Mouse (Mus musculus): ENCODE results near the gene Tmcc3. TPM values are rescaled to one million over a fixed set of nuclear protein-coding genes. Genes with fewer than 3 reads are reported as not detected.

Gene Tmcc3
- polyA plus RNA-seq, 1 experiment, result 20.7 TPM

DNA sequence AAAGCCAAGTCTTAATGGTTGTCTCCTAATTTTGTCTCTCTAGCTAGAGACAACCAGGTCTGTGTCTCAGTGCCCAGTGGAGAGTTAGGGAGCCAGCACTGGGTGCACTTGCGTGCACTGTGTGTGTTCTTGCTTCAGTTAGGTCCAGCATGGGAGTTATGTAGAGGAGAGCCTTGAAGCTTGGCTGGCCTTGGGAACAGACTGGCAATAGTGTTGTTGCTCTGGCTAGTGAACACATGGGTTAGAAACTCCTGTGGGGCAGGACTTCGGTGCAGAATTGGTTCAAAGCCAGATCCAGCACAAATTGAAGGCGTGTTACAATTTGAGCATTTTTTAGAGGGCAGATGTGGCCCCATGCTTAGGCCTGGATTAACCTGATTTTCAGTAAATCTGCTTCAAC lies 179.3 kb downstream of the Tmcc3 start:
- Histone ChIP-seq H3K4me1 (replicated peaks; ENCODE audit: control insufficient read depth, insufficient read depth, low read length) (no peaks in the 10 kb centered on the region), H3K27me3 (ENCODE audit: control insufficient read depth, insufficient read depth, low read length) (no peaks in the 10 kb centered on the region), H3K4me3 (ENCODE audit: control insufficient read depth, insufficient read depth, low read length) (no peak overlapping the region), H3K27ac (ENCODE audit: control insufficient read depth, insufficient read depth, low read length) (no peak overlapping the region), H3K36me3 (ENCODE audit: control insufficient read depth, insufficient read depth, low read length) (no peaks in the 10 kb centered on the region)
- TF ChIP-seq POLR2A (IDR thresholded peaks at IDR 0.05; ENCODE audit: control insufficient read depth, extremely low read depth, insufficient read depth, low read length, poor library complexity) (no peak), CTCF (IDR thresholded peaks at IDR 0.05; ENCODE audit: borderline replicate concordance, control insufficient read depth, extremely low read depth, insufficient read depth, low read length, poor library complexity) (no peak)
- WGBS, result 90% methylated on average over 3 of the region's 3 CpGs
- DNase-seq, result no peak

DNA sequence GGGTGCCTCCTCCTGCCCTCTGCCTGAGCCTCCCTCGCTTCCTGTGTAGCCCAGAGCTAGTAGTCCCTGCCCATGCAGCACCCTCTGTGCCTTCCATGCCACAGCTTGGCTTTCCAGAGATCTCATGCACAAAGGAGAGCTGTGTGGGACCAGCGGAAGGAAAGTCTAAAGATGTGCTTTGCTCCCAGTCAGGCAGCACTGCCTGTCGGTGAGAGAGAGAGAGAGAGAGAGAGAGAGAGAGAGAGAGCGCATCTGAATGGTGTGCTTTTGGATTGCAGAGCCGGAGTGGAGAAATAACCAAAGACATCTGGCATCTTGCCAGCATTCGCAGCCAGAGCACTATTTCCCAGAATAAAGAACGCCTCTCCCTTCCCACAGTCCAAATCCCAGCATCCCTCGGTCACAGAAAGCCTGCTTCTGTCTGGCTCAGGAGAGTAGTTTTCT lies 182.7 kb downstream of the Tmcc3 start:
- no peak overlapping the region for H3K4me3 ChIP-seq (ENCODE audit: control insufficient read depth, insufficient read depth, low read length)
- H3K27ac ChIP-seq (ENCODE audit: control insufficient read depth, insufficient read depth, low read length), result no peak overlapping the region
- WGBS, result 76% methylated on average over 8 of the region's 8 CpGs

DNA sequence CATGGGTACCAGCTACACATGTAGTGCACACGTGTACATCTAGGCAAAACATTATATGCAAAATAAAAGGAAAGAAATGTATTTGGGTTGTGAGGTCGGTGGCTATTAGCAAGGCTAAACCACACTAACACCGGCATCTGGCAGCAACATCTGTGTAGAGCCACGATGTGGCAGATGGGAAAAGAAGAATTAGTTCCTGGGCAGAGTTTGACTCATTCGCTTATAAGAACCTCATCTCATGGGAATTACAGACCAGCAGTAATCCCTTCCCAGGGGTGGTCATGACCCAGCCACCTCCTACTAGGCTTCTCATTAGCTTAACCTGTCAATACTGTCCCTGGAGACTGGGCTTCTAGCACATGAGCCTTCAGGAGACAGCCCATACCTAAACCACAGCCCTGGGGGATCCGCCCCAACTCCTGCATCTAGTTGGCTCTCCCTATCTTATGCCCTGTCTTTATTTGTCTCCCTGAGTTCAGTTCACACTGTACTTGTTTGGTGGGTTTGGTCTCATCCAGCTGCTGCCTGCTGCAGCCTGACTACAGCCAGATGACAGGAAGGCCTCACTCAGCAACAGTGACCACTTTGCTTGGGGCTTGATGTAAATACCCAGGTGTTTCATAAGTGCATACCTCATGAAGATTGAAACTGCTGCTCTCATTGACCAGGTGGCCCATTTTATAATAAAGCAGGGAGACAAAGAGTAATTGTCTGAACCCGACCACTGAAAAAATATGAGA lies 183.9 kb downstream of the Tmcc3 start:
- H3K4me3 ChIP-seq (ENCODE audit: control insufficient read depth, insufficient read depth, low read length), result no peak overlapping the region
- H3K36me3 ChIP-seq (ENCODE audit: control insufficient read depth, insufficient read depth, low read length), result no peaks in the 10 kb centered on the region
- no peaks in the 10 kb centered on the region for H3K27me3 ChIP-seq (ENCODE audit: control insufficient read depth, insufficient read depth, low read length)
- TF ChIP-seq POLR2A (IDR thresholded peaks at IDR 0.05; ENCODE audit: control insufficient read depth, extremely low read depth, insufficient read depth, low read length, poor library complexity) (no peak), CTCF (IDR thresholded peaks at IDR 0.05; ENCODE audit: borderline replicate concordance, control insufficient read depth, extremely low read depth, insufficient read depth, low read length, poor library complexity) (no peak)
- H3K27ac ChIP-seq (ENCODE audit: control insufficient read depth, insufficient read depth, low read length), result no peak overlapping the region
- 84% methylated on average over 7 of the region's 7 CpGs for WGBS
- DNase-seq, result no peak
- no peaks in the 10 kb centered on the region for H3K4me1 ChIP-seq (replicated peaks; ENCODE audit: control insufficient read depth, insufficient read depth, low read length)

More for the DNA sequence above, 182.7 kb downstream of the Tmcc3 start:
- TF ChIP-seq CTCF (IDR thresholded peaks at IDR 0.05; ENCODE audit: borderline replicate concordance, control insufficient read depth, extremely low read depth, insufficient read depth, low read length, poor library complexity) (no peak), POLR2A (IDR thresholded peaks at IDR 0.05; ENCODE audit: control insufficient read depth, extremely low read depth, insufficient read depth, low read length, poor library complexity) (no peak)
- Histone ChIP-seq H3K4me1 (replicated peaks; ENCODE audit: control insufficient read depth, insufficient read depth, low read length) (no peaks in the 10 kb centered on the region), H3K36me3 (ENCODE audit: control insufficient read depth, insufficient read depth, low read length) (no peaks in the 10 kb centered on the region), H3K27me3 (ENCODE audit: control insufficient read depth, insufficient read depth, low read length) (no peaks in the 10 kb centered on the region)
- no peak for DNase-seq

DNA sequence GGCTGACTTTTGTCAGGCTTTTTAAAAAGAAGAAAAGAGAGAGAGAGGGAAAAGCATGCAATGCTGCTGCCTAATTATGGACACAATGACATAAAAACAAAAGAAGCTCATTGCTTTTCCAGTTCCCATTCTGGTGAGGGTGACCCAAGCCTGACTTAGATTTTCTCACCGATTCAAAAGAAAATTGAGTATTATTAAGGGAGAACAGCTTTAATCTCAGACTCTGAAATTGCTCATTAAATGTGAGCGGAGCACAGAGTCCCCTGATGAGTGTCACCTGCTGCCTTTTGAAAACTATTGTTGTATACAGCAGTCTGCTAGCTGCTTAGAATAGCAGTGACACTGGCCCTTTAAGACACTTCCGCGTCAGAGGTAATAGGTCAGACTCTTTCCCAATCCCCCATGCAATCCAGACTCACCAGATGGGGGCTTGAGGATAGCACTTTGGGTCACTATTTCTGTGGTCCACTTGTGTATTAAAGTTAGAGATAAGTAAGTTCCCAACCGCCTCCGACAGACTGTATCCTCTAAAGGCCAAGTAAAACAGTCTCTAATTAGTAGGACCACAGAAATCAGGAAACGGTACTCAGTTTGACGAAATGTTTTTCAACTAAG lies 185.2 kb downstream of the Tmcc3 start:
- Histone ChIP-seq H3K4me1 (replicated peaks; ENCODE audit: control insufficient read depth, insufficient read depth, low read length) (no peaks in the 10 kb centered on the region), H3K4me3 (ENCODE audit: control insufficient read depth, insufficient read depth, low read length) (no peak overlapping the region), H3K27me3 (ENCODE audit: control insufficient read depth, insufficient read depth, low read length) (no peaks in the 10 kb centered on the region), H3K36me3 (ENCODE audit: control insufficient read depth, insufficient read depth, low read length) (no peaks in the 10 kb centered on the region), H3K27ac (ENCODE audit: control insufficient read depth, insufficient read depth, low read length) (no peak overlapping the region)
- DNase-seq, result no peak
- 94% methylated on average over 8 of the region's 8 CpGs for WGBS
- no peak for TF ChIP-seq CTCF (IDR thresholded peaks at IDR 0.05; ENCODE audit: borderline replicate concordance, control insufficient read depth, extremely low read depth, insufficient read depth, low read length, poor library complexity)
- no peak for TF ChIP-seq POLR2A (IDR thresholded peaks at IDR 0.05; ENCODE audit: control insufficient read depth, extremely low read depth, insufficient read depth, low read length, poor library complexity)

DNA sequence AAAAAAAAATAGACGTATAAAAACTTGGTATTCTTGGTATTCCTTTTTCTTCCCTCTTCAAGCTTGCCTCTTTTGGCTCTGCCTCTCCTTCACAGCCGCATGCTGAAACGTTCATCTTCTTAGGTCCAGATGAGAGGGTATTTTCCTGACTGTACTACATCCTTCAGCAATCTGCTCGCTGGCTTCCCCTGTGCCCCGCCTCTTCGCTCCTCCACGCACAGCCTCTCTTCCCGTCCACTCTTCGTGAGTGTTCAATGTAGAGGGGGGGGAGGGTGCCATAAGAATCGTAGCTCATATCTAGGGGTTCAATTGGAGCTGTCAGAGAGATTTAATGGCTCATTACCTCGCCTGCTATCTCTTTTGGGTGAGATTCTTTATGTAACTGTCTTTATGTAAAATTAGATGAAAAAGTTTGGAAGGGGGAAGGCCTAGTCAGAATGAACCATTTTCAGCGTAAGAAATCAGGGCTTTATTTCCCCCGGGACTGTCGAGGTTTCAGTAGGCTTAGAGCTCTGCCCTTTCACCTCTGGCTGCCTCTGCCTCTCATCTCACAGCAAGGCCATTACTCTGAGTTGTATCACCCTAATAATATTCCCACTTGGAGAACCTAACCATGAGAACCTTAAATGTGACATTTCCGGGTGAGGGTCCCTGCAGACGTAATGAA lies 188.6 kb downstream of the Tmcc3 start:
- TF ChIP-seq POLR2A (IDR thresholded peaks at IDR 0.05; ENCODE audit: control insufficient read depth, extremely low read depth, insufficient read depth, low read length, poor library complexity) (no peak), CTCF (IDR thresholded peaks at IDR 0.05; ENCODE audit: borderline replicate concordance, control insufficient read depth, extremely low read depth, insufficient read depth, low read length, poor library complexity) (no peak)
- DNase-seq, result no peak
- no peaks in the 10 kb centered on the region for H3K27me3 ChIP-seq (ENCODE audit: control insufficient read depth, insufficient read depth, low read length)
- no peak overlapping the region for H3K27ac ChIP-seq (ENCODE audit: control insufficient read depth, insufficient read depth, low read length)
- no peaks in the 10 kb centered on the region for H3K36me3 ChIP-seq (ENCODE audit: control insufficient read depth, insufficient read depth, low read length)
- WGBS, result 82% methylated on average over 16 of the region's 16 CpGs
- H3K4me3 ChIP-seq (ENCODE audit: control insufficient read depth, insufficient read depth, low read length), result no peak overlapping the region
- no peaks in the 10 kb centered on the region for H3K4me1 ChIP-seq (replicated peaks; ENCODE audit: control insufficient read depth, insufficient read depth, low read length)

DNA sequence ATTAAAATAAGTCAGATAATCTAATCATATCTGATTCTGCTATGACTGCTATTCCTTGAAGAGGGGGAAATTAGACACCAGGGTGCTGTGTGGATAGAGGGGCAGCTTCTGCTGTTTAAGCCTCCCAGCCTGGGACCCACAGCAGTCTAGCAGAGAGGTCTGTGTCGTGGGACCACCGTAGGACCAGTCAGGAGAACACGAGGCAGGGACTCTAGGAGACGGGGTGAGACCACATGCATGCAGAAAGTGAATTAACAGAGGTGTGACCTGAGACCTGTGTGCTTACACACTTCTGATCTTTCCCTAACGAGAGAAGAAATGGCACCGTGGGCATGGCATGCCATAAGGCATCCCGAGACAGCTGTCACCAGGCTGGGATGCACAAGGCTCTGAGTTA lies 189.1 kb downstream of the Tmcc3 start:
- WGBS, result 94% methylated on average over 7 of the region's 7 CpGs
- no peak for DNase-seq
- H3K27ac ChIP-seq (ENCODE audit: control insufficient read depth, insufficient read depth, low read length), result no peak overlapping the region
- no peak for TF ChIP-seq POLR2A (IDR thresholded peaks at IDR 0.05; ENCODE audit: control insufficient read depth, extremely low read depth, insufficient read depth, low read length, poor library complexity)
- no peaks in the 10 kb centered on the region for H3K36me3 ChIP-seq (ENCODE audit: control insufficient read depth, insufficient read depth, low read length)
- no peaks in the 10 kb centered on the region for H3K4me1 ChIP-seq (replicated peaks; ENCODE audit: control insufficient read depth, insufficient read depth, low read length)
- H3K4me3 ChIP-seq (ENCODE audit: control insufficient read depth, insufficient read depth, low read length), result no peak overlapping the region
- H3K27me3 ChIP-seq (ENCODE audit: control insufficient read depth, insufficient read depth, low read length), result no peaks in the 10 kb centered on the region

All from thymus, adult 2 months (tissue).